Mouse (Mus musculus) cerebellum, adult 11 months (tissue): ENCODE measurements around the gene Pou5f1.

Experiments
- DNase-seq: peaks from one replicate; pipeline ENCODE4 v3.0.0; 2022

The Pou5f1 gene

DNA sequence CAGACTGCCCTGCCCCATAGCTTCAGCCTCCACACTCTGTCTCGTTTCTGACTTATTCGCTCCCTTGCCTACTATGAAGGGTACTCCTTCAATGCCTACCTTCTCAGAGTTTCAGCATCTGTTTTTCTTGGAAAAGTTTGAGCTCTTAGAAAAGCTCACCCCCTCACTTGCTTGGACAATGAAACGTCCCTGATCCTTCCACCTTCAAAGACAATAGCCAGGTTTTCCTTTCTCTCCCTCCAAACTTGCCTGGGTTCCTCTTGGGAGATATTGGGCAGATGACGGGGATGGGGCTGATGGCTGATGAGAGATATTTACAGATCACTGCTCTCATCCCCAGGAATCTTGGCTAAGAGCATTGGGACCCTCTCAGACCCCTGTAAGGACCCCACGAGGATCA is 48.5 kb downstream of the Pou5f1 start:
- DNase-seq: no peak

GRCm38 (mm10) chr17:35554761-35555397 is 49.1 kb downstream of the Pou5f1 start:
- no peak for DNase-seq

DNA sequence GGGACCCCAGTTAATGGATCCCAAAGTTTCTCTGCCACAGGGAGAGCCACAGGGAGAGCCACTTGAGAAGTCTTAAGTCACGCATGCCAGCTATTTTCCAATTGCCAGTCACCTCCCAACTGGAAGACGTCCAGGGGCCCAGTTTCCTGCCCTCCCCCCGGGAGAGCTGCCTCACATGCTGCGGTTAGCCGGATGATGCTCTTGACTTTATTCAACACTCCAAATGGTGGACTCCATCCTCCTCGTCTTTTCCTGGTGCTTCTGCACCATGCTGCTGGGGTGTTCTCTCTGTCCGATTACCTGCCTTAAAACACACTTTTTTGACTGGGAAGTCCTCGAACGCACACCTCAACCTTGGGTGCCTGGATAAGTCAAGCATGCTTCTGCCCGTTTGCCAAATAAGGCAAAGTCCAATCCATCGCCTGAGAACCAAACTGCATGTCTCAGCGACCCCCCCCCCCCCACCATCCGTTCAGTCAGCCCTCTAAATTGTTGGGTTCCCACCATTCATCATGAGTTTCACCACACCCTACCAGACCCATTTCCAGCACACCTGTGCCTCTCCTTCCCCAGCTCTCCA is 50.5 kb downstream of the Pou5f1 start:
- no peak for DNase-seq

- no peak for DNase-seq
Observed at GRCm38 (mm10) chr17:35556812-35557211, 51.0 kb downstream of the Pou5f1 start.

GRCm38 (mm10) chr17:35557351-35557750 is 51.5 kb downstream of the Pou5f1 start:
- DNase-seq: no peak

DNA sequence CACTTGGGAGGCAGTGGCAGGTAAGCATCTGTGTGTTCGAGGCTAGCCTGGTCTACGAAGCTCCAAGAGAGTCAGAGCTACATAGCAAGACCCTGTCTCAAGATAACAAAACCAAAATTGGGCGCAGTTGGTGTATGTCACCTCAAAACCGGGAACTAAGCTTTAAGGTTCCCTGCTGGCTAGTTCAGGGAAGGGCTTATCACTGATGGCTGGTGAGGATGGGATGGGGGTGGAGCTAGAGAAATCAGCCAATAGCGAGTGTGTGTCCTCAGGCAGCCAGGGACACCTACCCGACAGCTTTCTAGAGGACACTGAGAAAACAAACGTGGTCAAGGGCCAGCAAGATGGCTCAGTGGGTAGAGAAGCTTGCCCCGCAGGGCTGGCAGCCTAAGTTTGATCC is 52.4 kb downstream of the Pou5f1 start:
- no peak for DNase-seq
